Mouse (Mus musculus) brain, embryonic 14.5 days (tissue): ENCODE data around the gene Mgll.

ENCODE experiments used
- CTCF ChIP-seq: fragments of 200-500 bp; IDR thresholded peaks from 2 replicates; pipeline ENCODE4 v1.5.1; 2012; ENCODE audit warnings: inconsistent platforms, mild to moderate bottlenecking, moderate library complexity, borderline replicate concordance; ENCODE audit not compliant: insufficient read depth, insufficient read length; ENCODE audit errors: extremely low read depth
- POLR2A ChIP-seq: fragments of 200-500 bp; IDR thresholded peaks from 2 replicates; pipeline ENCODE4 v1.6.1; 2012; ENCODE audit warnings: mild to moderate bottlenecking, inconsistent platforms, borderline replicate concordance; ENCODE audit not compliant: poor library complexity, insufficient read depth, insufficient read length, severe bottlenecking; ENCODE audit errors: extremely low read depth

DNA sequence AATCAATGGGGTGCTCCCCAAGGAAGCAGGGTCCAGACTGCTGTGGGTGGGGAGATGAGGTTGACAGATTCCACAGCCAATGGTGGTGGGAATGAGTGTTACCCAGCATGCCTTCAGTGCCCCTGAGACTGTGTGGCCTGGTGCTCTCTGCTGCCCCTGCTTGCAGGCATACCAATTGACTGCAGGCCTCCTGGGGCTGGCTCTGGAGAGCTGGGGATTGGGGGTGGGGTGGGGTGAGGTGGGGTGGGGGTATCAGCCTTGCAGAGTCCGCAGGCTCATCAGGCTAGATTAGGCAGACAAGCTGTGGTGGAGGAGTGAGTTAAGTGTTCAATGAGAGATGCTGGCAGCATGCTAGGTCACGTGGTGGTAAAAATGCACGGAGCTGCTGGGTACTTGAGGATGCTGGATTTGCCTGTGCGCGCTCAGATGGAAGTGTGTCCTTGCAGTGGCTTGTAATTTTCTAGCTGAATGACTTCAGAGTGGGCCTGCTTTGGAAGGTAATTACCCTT is 28.6 kb downstream of the Mgll start:
- TF ChIP-seq POLR2A (no peak), CTCF (no peak)
